Mouse (Mus musculus): Measurements from ENCODE around the gene Gpr141. TPM values are rescaled to one million over a fixed set of nuclear protein-coding genes. Genes with fewer than 3 reads are reported as not detected.

Gene Gpr141
- total RNA-seq, 2 experiments from 2014 or later: not detected

DNA sequence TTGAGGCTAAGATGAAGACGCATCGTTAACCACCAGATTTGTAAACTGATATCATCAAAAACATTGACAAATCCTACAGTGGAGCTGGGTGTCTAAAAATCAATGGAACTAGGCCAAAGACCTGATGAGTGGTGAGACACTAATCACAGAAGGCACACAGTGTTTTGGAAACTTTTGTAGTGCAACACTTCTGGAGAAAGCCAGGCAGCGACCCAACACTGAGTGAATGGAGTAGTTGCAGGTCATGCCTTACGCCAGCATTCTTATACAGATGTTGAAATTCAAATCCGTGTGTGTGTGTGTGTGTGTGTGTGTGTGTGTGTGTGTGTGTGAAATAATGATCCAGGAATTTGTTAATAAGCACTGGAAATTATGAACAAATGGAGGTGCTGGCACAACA lies 79.5 kb downstream of the Gpr141 start:
- no peak for DNase-seq (ENCODE audit: low spot score in 2 of 2)
- intact Hi-C loops (cut with DNase I): no loop called here

DNA sequence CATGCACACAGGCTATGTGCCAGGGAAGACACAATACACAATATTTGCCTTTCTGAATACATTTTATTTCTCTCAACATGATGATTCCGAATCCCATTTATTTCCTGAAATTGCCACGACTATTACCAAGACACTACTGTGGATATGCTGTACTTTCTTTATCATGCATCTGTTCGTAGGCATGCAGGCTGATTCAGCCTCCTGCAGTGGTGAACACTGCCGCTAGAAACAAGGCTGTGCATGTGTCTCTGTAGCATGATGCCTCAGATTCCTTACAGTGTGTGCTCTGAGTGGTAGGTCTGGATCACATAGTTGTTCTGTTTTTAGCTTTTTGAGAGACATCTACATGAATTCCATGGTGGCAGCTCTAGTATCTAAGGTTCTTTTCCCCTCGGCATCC lies 89.5 kb downstream of the Gpr141 start:
- DNase-seq (ENCODE audit: low spot score in 2 of 2): peak; percentile 9 to 19
- intact Hi-C loops (cut with DNase I): no loop called here

DNA sequence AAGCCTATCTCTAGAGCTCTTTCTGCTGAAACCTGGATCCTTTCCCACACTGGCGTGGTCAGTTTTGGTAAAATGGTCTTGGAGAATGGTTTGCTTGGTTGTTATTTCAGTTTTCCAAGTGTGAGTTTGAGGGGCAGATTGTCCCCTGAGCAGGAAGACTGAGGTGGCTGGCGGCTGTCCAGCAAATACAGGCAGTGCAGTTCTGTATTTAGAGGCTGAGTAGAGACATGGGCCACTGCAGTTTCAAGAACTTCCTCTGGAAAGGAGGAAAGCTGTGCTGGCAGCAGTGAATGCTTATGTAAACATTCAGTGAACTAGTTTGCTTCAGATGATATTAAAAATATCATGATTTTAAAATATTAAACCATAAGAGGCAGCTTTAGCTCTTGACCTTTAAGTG lies 93.2 kb downstream of the Gpr141 start:
- no peak for DNase-seq (ENCODE audit: low spot score in 2 of 2)
- intact Hi-C loops (cut with DNase I): no loop called here

DNA sequence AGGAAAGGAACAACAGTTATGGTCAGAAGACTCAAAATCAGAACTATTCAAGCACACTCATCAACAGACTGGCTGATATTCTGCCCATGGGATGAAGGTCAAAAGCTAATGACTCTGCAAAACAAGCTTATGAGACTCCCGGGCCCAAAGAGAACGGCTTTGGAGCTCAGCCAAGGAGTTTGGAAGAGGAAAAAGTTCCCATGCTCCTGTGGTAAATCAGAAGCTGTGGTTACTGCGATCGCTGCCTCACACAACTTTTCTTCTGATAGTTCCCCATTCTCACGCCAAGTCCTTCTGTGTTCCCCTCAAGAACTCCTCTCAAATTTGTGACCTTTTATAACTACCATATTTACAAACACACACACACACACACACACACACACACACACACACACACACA lies 105.1 kb downstream of the Gpr141 start:
- intact Hi-C loops (cut with DNase I): no loop called here
- no peak for DNase-seq (ENCODE audit: low spot score in 2 of 2)

DNA sequence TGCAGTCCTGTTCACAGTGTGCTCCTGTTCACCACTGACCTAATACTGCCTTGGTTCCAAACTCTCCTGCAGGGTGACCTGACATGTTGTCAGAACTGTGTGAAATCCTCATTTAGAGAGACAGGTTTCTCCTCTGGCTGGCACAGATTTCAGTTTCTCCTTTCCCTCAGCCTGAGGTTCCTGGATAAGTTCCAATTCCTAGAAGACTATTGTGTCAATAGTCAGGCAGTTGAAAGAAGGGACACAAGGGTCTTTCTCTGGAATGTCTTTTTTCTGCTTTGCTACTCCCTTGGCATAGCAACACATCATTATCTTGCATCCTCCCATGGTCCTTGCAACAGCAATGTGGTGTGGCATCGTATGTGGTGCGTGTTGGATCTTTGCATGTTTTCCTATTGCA lies 106.9 kb downstream of the Gpr141 start:
- DNase-seq (ENCODE audit: low spot score in 2 of 2): no peak
- intact Hi-C loops (cut with DNase I): no loop called here

DNA sequence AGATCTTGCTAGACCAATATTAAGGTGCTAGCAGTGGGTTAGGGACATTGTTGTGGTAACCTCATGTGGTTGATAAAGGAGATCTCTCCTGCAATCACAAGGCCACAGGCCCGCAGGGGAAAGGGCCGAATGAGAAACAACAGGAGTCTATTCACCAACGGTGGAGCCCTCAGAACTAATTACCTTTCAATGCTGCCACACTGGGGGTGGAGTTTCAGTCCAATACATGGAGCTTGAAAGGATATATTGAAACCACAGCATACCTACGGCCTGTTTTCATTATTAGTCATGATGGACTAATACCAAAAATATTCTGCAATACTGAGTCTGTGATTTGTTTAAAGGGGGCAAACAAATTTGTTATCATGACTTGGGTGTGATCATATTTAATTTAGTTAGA lies 120.3 kb downstream of the Gpr141 start:
- DNase-seq (ENCODE audit: low spot score in 2 of 2): no peak
- intact Hi-C loops (cut with DNase I): loop anchor here (10.0 kb wide), 2 partner anchors 481 to 1341 kb away; no protein-coding TSS in a partner anchor

DNA sequence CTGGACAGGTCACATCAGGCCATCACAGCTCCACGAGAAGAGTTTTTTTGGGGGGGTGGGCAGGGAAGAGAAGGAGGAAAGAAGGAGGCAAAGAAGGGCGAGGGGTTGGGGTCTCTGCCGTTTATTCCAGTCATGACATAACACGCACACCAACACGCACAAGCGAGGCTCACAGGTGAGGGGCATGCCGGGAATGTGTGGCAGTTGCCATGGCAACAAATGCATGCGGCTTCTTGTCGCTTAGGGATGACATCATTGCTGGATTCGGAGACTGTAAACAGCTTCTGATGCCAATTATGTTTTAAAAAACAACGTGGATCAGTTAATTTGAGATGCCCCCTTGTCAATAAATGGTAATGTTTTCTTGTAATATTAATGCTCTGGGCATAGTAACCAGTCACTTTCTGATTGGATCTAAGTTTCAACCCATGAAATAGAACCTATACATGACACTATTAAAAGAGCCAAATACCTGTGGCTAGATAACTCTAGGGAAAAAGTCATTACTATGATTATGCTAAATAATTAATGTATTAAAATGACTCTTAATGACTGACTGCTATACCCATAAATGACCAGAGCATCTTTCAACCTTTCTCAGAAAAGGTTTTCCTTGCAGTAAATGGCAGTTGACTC lies 122.5 kb downstream of the Gpr141 start:
- peak; percentile 75 to 79 for DNase-seq (ENCODE audit: low spot score in 2 of 2)
- intact Hi-C loops (cut with DNase I): loop anchor here (10.0 kb wide), 2 partner anchors 483 to 1343 kb away; no protein-coding TSS in a partner anchor

DNA sequence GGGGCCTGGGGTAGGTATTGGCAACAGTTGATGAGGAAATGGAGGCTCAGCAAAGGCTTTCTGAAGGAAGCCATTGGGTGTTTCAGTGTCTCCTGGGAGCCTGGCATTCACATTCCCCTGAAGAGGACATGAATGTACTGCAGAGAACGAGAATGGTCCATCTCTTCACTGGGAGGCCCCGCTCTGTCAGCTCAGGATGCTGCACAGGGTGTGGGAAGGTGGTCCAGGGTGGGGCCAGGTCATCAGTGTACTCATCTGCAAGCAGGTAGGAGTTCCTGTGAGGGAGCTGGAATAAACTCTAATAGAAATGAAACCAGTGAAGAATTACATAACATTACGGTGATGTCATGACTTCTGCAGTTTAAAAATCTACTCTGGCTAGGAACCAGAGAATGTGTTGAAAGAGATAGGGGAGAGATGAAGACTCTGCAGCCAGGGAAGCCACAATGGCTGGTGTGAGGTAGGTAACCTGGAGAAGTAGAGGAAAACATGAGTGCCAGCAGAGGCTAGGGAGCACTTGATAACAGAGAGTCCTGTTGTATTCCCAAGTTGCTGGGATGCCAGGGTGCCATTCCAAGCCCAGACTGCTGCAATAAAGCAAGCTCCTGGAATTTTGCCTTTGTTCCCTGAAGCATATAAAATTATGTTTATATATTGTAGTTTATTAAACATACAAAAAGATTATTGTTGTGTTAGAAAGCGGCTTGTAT lies 123.2 kb downstream of the Gpr141 start:
- peak; percentile 8 for DNase-seq (ENCODE audit: low spot score in 2 of 2)

More for the DNA sequence above, 123.2 kb downstream of the Gpr141 start:
- intact Hi-C loops (cut with DNase I): loop anchor here (10.0 kb wide), 2 partner anchors 484 to 1344 kb away; no protein-coding TSS in a partner anchor

Other genes with a start within 250 kb of the Gpr141 start
- gene Epdr1, start 204.3 kb downstream of the Gpr141 start, total RNA-seq (2021): 10 to 100 TPM; 77.0 to 87.6 TPM
- gene Sfrp4, start 201.2 kb downstream of the Gpr141 start, total RNA-seq (2021): 1 to 10 TPM; 1.8 to 2.3 TPM
- gene Nme8, start 126.5 kb downstream of the Gpr141 start, total RNA-seq (2021): not detected

All from left cerebral cortex, postnatal 25 days (tissue).